Mouse (Mus musculus) neural tube, embryonic 10.5 days (tissue): ENCODE results near the gene Slc13a2.

Experiments used
- DNase-seq: peaks from one replicate; pipeline ENCODE4 v3.0.0-alpha.2; 2017; ENCODE audit warnings: low spot score; ENCODE audit errors: extremely low spot score

Gene Slc13a2

GRCm38 (mm10) chr11:78355471-78356238 lies 66.4 kb downstream of the Slc13a2 start:
- peak; percentile 80 for DNase-seq

DNA sequence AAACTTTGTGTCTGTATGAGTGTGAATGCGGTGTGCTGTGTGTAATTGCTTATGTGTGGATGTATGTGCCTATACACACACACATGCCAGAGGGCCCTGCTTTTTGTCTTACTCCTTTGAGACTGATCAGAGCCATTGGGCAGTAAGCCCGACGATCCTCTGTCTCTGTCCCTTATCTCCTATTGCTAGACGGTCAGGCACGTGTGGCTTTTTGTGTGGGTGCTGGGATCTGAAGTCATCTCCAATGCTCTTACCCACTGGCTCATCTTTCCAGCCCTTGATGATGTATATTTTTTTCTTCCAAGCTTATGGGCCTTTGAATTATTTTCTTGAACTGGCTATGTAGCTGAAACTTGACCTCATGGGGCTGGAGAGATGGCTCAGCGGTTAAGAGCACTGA lies 67.1 kb downstream of the Slc13a2 start:
- no peak for DNase-seq

DNA sequence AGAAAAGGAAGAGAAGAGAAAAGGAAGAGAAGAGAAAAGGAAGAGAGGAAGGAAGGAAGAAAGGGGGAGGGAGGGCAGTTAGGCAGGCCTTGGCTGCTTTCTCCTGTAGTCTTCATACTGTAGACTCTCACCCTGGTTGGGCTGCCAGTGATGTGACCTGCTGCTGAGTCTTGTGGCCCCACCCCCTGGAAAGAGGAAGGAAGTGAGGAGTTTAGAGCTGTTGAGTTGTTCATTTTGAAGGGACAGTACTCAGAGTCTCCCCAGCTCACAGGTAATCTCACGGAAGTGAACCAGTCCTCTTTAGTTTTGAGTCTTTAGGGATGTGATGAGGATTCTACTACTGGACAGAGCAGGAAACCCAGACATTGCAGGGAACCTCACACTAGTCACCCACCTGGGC lies 68.9 kb downstream of the Slc13a2 start:
- DNase-seq = no peak

GRCm38 (mm10) chr11:78349441-78350358 lies 72.3 kb downstream of the Slc13a2 start:
- DNase-seq = no peak

- DNase-seq = no peak
Measured at GRCm38 (mm10) chr11:78348474-78348873, 73.5 kb downstream of the Slc13a2 start.

DNA sequence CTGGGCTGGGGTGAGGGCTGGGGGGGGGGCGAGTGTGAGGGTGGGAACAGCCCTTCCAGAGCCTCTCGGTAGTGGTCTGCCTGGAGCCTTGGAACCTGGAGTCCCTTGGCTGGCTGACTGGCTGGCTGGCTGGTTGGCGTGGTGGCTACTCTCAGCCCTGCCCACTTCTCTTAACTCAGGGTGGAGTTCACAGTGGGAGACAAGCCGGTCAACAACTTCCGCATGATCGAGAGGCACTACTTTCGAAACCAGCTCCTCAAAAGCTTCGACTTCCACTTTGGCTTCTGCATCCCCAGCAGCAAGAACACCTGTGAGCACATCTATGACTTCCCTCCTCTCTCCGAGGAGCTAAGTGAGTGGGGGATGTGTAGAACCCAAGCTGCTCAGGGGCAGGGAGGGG lies 74.1 kb downstream of the Slc13a2 start:
- DNase-seq = no peak
